36 mouse cellular contexts compared by ENCODE assay signal in genomic region chr9:54722596-54722995, GRCm38 (mm10). TPM values are rescaled to one million over a fixed set of nuclear protein-coding genes. Genes with fewer than 3 reads are reported as not detected.
"Had no signal": no experiment of that assay in that cellular context is flagged by ENCODE, and none has a peak within 500 bp of the region (broad histone marks: within the 10 kb centered on the region; RNA-seq: fewer than 3 reads in every experiment).

No protein-coding gene starts in this region.

- H3K4me3 ChIP-seq: heart, adult 2 months; heart, embryonic 10.5 days; heart, embryonic 12.5 days; heart, embryonic 13.5 days; heart, embryonic 15.5 days; hindbrain, embryonic 10.5 days; hindbrain, embryonic 12.5 days; hindbrain, embryonic 13.5 days; hindbrain, embryonic 15.5 days; intestine, embryonic 15.5 days; kidney, embryonic 15.5 days had no signal

- H3K9ac ChIP-seq: heart, embryonic 12.5 days; heart, embryonic 13.5 days; heart, embryonic 15.5 days; hindbrain, embryonic 12.5 days; hindbrain, embryonic 13.5 days; hindbrain, embryonic 14.5 days; hindbrain, embryonic 15.5 days; intestine, embryonic 15.5 days; kidney, embryonic 15.5 days had no signal

- DNase-seq: heart, adult 2 months; heart, postnatal 10 days; heart, postnatal 14 days; heart, postnatal 36 days; heart, postnatal 4 days; kidney, adult 11 months; kidney, adult 18-20 months; kidney, adult 2 months; kidney, adult 8-10 months; kidney, adult 9 months; kidney, postnatal 10 days; kidney, postnatal 14 days; kidney, postnatal 25 days; kidney, postnatal 36 days; kidney, postnatal 4 days had no signal

- H3K4me2 ChIP-seq: heart, embryonic 11.5 days; heart, embryonic 12.5 days; heart, embryonic 13.5 days; heart, embryonic 15.5 days; hindbrain, embryonic 12.5 days; hindbrain, embryonic 13.5 days; hindbrain, embryonic 14.5 days; hindbrain, embryonic 15.5 days; intestine, embryonic 15.5 days; kidney, embryonic 15.5 days had no signal

- ATAC-seq: hindbrain, embryonic 16.5 days; hindbrain, postnatal 0 days; inflammation-experienced regulatory T-cells, adult 6 months; intestine, embryonic 15.5 days; intestine, embryonic 16.5 days; intestine, postnatal 0 days had no signal

- H3K4me1 ChIP-seq: heart, embryonic 10.5 days; heart, embryonic 12.5 days; heart, embryonic 13.5 days; heart, embryonic 15.5 days; hindbrain, embryonic 10.5 days; hindbrain, embryonic 12.5 days; hindbrain, embryonic 13.5 days; hindbrain, embryonic 15.5 days; intestine, embryonic 15.5 days; kidney, embryonic 15.5 days had no signal

- H3K27me3 ChIP-seq: heart, embryonic 12.5 days; heart, embryonic 13.5 days; heart, embryonic 15.5 days; hindbrain, embryonic 12.5 days; hindbrain, embryonic 13.5 days; hindbrain, embryonic 15.5 days; intestine, embryonic 15.5 days; kidney, embryonic 15.5 days had no signal

- H3K9me3 ChIP-seq: heart, embryonic 10.5 days; heart, embryonic 12.5 days; heart, embryonic 13.5 days; heart, embryonic 15.5 days; hindbrain, embryonic 10.5 days; hindbrain, embryonic 12.5 days; hindbrain, embryonic 13.5 days; hindbrain, embryonic 15.5 days; intestine, embryonic 15.5 days; kidney, embryonic 15.5 days had no signal

- H3K27ac ChIP-seq: heart, adult 2 months; heart, embryonic 10.5 days; heart, embryonic 13.5 days; heart, embryonic 15.5 days; hindbrain, embryonic 10.5 days; hindbrain, embryonic 12.5 days; hindbrain, embryonic 13.5 days; hindbrain, embryonic 14.5 days; hindbrain, embryonic 15.5 days; hindbrain, postnatal 0 days; intestine, embryonic 15.5 days; kidney, embryonic 15.5 days; kidney, postnatal 0 days had no signal

RNA-seq across cellular contexts. Expression of gene Crabp1, which starts 42.0 kb away (rescaled TPM):
- total RNA-seq: heart, adult 2 months; heart, adult 8-10 months; heart, postnatal 10 days; heart, postnatal 14 days; heart, postnatal 25 days; heart, postnatal 36 days; hematopoietic stem cell, adult 5-6 weeks had no signal
- polyA plus RNA-seq: heart, adult 2 months; inflammation-experienced regulatory T-cells, adult 6 months had no signal
